ENCODE assay signal across 8 mouse cellular contexts in the genomic region with DNA sequence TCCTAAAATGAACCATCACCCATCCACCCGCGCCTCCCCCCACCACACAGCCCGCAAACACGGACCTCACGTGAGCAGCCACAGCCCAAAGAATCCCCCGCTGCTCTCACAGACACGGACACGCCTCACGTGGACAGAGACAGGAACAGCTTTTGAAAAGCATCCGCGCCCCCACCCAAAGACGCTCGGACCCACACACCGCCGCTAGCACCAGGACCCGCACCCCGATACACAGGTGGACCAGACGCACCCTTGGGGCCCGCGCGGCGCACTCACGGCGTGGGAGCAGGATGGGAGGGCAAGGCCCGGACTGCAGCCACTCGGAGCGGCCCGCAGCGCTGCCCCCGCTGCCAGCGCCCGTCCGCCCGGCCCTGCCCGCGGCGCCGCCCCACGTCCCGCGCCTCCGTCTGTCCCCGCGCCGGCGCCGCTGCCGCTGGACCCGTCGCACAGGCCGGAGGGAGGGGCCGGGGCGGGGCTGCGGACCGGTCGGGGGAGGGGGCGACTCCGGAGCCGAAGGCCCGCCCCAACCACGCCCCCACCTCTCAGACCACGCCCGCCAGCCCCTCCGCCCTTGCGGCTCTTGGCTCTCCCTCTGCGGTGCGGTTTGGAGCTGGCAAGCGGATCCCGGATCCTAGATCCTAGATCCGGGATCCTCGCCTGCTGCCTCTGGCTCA. TPM values are rescaled to one million over a fixed set of nuclear protein-coding genes. Genes with fewer than 3 reads are reported as not detected.
DNase-seq lines count a peak whose midpoint lies in the region; ATAC-seq and TF ChIP-seq lines count a peak whose summit lies in the region.

A gene (minus strand): TSS at position 445 of the 674 bp plus-strand sequence.

- no peaks in the 10 kb centered on the region for H3K9me3 ChIP-seq in embryonic facial prominence, embryonic 14.5 days (ENCODE audit: control insufficient read depth, low read length)
- H3K9me3 ChIP-seq in limb, embryonic 12.5 days: no peaks in the 10 kb centered on the region
- no peaks in the 10 kb centered on the region for H3K9me3 ChIP-seq in midbrain, embryonic 14.5 days (ENCODE audit: control insufficient read depth, low read length)

- H3K36me3 ChIP-seq in embryonic facial prominence, embryonic 14.5 days (ENCODE audit: control insufficient read depth, insufficient read depth, low read length): peaks cover 31% of the 10 kb centered on the region
- peaks cover 2% of the 10 kb centered on the region; the same call in 1 of the 2 replicates for H3K36me3 ChIP-seq in heart, adult 2 months (ENCODE audit: control insufficient read depth, insufficient read depth, low read length)
- H3K36me3 ChIP-seq in limb, embryonic 12.5 days: peaks cover 28% of the 10 kb centered on the region
- H3K36me3 ChIP-seq in midbrain, embryonic 14.5 days (ENCODE audit: control insufficient read depth, insufficient read depth, low read length): peaks cover 23% of the 10 kb centered on the region

- H3K27me3 ChIP-seq in embryonic facial prominence, embryonic 14.5 days (replicated peaks; ENCODE audit: control insufficient read depth, insufficient read depth, low read length): no peaks in the 10 kb centered on the region
- no peaks in the 10 kb centered on the region for H3K27me3 ChIP-seq in heart, adult 2 months (ENCODE audit: control insufficient read depth, insufficient read depth, low read length)
- H3K27me3 ChIP-seq in limb, embryonic 12.5 days: no peaks in the 10 kb centered on the region
- H3K27me3 ChIP-seq in midbrain, embryonic 14.5 days (ENCODE audit: control insufficient read depth, insufficient read depth, low read length): no peaks in the 10 kb centered on the region

- H3K4me1 ChIP-seq in bone marrow, adult 2 months (ENCODE audit: control insufficient read depth, insufficient read depth, low read length): peaks cover 1% of the 10 kb centered on the region; the same call in 1 of the 2 replicates
- 0 out of 2 replicates have a peak, but pooled peaks cover 4% of the 10 kb centered on the region for H3K4me1 ChIP-seq in embryonic facial prominence, embryonic 14.5 days (ENCODE audit: control insufficient read depth, insufficient read depth, low read length)
- H3K4me1 ChIP-seq in heart, adult 2 months (ENCODE audit: control insufficient read depth, insufficient read depth, low read length): peaks cover 8% of the 10 kb centered on the region
- H3K4me1 ChIP-seq in limb, embryonic 12.5 days (replicated peaks): peaks cover 15% of the 10 kb centered on the region
- H3K4me1 ChIP-seq in midbrain, embryonic 14.5 days (ENCODE audit: control insufficient read depth, insufficient read depth, low read length): peaks cover 29% of the 10 kb centered on the region

- peak; percentile 93 for ATAC-seq in embryonic facial prominence, embryonic 14.5 days (ENCODE audit: low read depth)
- ATAC-seq in limb, embryonic 12.5 days (ENCODE audit: insufficient number of reproducible peaks, insufficient read depth, low FRiP score, low TSS enrichment, low read depth): peak; percentile 82
- ATAC-seq in midbrain, embryonic 14.5 days (ENCODE audit: low FRiP score, low TSS enrichment): peak; percentile 92

- DNase-seq in 416B (ENCODE audit: low read depth): peak; percentile 82
- peak; percentile 95 for DNase-seq in embryonic facial prominence, embryonic 14.5 days (ENCODE audit: low spot score)
- DNase-seq in heart, adult 2 months: peak; percentile 93 to 96
- peak; percentile 85 to 91 for DNase-seq in kidney, adult 8-10 months
- peak; percentile 93 for DNase-seq in midbrain, embryonic 14.5 days
- peak; percentile 82 to 89 for DNase-seq in spleen, adult 18-20 months

- peak within 1 kb of the TSS; percentile 83 for H3K4me2 ChIP-seq in embryonic facial prominence, embryonic 14.5 days (ENCODE audit: low read depth, low read length)
- peak within 1 kb of the TSS; percentile 74 for H3K4me2 ChIP-seq in limb, embryonic 12.5 days
- peak within 1 kb of the TSS; percentile 78 for H3K4me2 ChIP-seq in midbrain, embryonic 14.5 days (ENCODE audit: low read length)

- no peaks in the 10 kb centered on the region; the same call in 1 of the 2 replicates for H3K79me2 ChIP-seq in heart, adult 2 months (replicated peaks; ENCODE audit: control insufficient read depth, insufficient read depth, low read length)

- H3K27ac ChIP-seq in bone marrow, adult 2 months (ENCODE audit: control insufficient read depth, insufficient read depth, low read depth, low read length, poor library complexity): peak within 1 kb of the TSS; percentile 36
- peak within 1 kb of the TSS; percentile 81; the same call in 1 of the 2 replicates for H3K27ac ChIP-seq in embryonic facial prominence, embryonic 14.5 days (replicated peaks; ENCODE audit: low read depth, low read length)
- H3K27ac ChIP-seq in heart, adult 2 months: peak within 1 kb of the TSS; percentile 92
- peak within 1 kb of the TSS; percentile 73 for H3K27ac ChIP-seq in limb, embryonic 12.5 days
- H3K27ac ChIP-seq in midbrain, embryonic 14.5 days (replicated peaks; ENCODE audit: low read depth, low read length): peak within 1 kb of the TSS; percentile 86

- 1% methylated on average over 71 of the region's 71 CpGs for WGBS in bone marrow, adult 2 months
- under 1% methylated on average over 28 of the region's 71 CpGs for WGBS in embryonic facial prominence, embryonic 14.5 days
- WGBS in heart, adult 2 months: 1% methylated on average over 57 of the region's 71 CpGs
- WGBS in limb, embryonic 12.5 days: under 1% methylated on average over 50 of the region's 71 CpGs
- WGBS in midbrain, embryonic 14.5 days: under 1% methylated on average over 71 of the region's 71 CpGs

- intact Hi-C loops in heart, adult 2 months (cut with DNase I): loop anchor here (2.0 kb wide), 1 partner anchor 104 kb away; a partner anchor contains a TSS

- peak; percentile 8; the same call in 1 of the 2 replicates for TF ChIP-seq POLR2A in bone marrow, adult 2 months (IDR thresholded peaks at IDR 0.05; ENCODE audit: borderline replicate concordance, control insufficient read depth, low read depth, low read length)
- TF ChIP-seq POLR2A in heart, adult 2 months (IDR thresholded peaks at IDR 0.05; ENCODE audit: insufficient read depth, low read depth, low read length): peak; percentile 80; the same call in 1 of the 2 replicates

- TF ChIP-seq CTCF in bone marrow, adult 2 months (IDR thresholded peaks at IDR 0.05; ENCODE audit: control insufficient read depth, insufficient read depth, low read length): no peak
- no peak for TF ChIP-seq CTCF in heart, adult 2 months (IDR thresholded peaks at IDR 0.05)

- H3K9ac ChIP-seq in embryonic facial prominence, embryonic 14.5 days (ENCODE audit: low read depth, low read length): peak within 1 kb of the TSS; percentile 85
- H3K9ac ChIP-seq in heart, adult 2 months (ENCODE audit: low read depth, low read length): peak within 1 kb of the TSS; percentile 99
- peak within 1 kb of the TSS; percentile 82 for H3K9ac ChIP-seq in limb, embryonic 12.5 days (replicated peaks)
- H3K9ac ChIP-seq in midbrain, embryonic 14.5 days (replicated peaks; ENCODE audit: low read length): peak within 1 kb of the TSS; percentile 93

- no peak for TF ChIP-seq EP300 in heart, adult 2 months (IDR thresholded peaks at IDR 0.05; ENCODE audit: insufficient read depth, low read depth, low read length)

- peak within 1 kb of the TSS; percentile 73 for H3K4me3 ChIP-seq in bone marrow, adult 2 months (replicated peaks; ENCODE audit: control insufficient read depth, low read depth, low read length)
- peak within 1 kb of the TSS; percentile 92 for H3K4me3 ChIP-seq in embryonic facial prominence, embryonic 14.5 days (ENCODE audit: low read depth, low read length)
- H3K4me3 ChIP-seq in heart, adult 2 months: peak within 1 kb of the TSS; percentile 90
- H3K4me3 ChIP-seq in limb, embryonic 12.5 days (replicated peaks): peak within 1 kb of the TSS; percentile 79
- H3K4me3 ChIP-seq in midbrain, embryonic 14.5 days (replicated peaks; ENCODE audit: low read depth, low read length): peak within 1 kb of the TSS; percentile 91

RNA-seq across cellular contexts. Expression of the gene that starts here (rescaled TPM):
- 7.6 and 15.9 TPM in 2 replicates for polyA plus RNA-seq in bone marrow, adult 2 months (2011; ENCODE audit: insufficient read depth, insufficient read length, low replicate concordance, missing spikeins)
- polyA plus RNA-seq in embryonic facial prominence, embryonic 14.5 days (2014; fragmentation: Nextera tagmentation; extraction: Ambion mirVana): 31.2 and 32.8 TPM in 2 replicates
- total RNA-seq in heart, adult 2 months (2021): 10 to 100 TPM; 20.5 to 23.0 TPM
- polyA plus RNA-seq in heart, adult 2 months (2012; rRNA removed): 39.8 and 41.1 TPM in 2 replicates
- 34.4 and 37.4 TPM in 2 replicates for polyA plus RNA-seq in limb, embryonic 12.5 days (2016; fragmentation: Nextera tagmentation; extraction: Ambion mirVana)
- 68.5 and 69.3 TPM in 2 replicates for polyA plus RNA-seq in midbrain, embryonic 14.5 days (2014; fragmentation: Nextera tagmentation; extraction: Ambion mirVana)

Comparison
In these comparisons a context has a peak if more than half of its experiments do, and no peak if none do; other contexts are left out.
1. Peak in every context shown above with its lines: DNase-seq, ATAC-seq, H3K4me3 ChIP-seq and H3K27ac ChIP-seq.
2. H3K27ac ChIP-seq: peak in every context shown above with its lines; median percentile 92 in heart, adult 2 months; 86 in midbrain, embryonic 14.5 days; 81 in embryonic facial prominence, embryonic 14.5 days; 73 in limb, embryonic 12.5 days; 36 in bone marrow, adult 2 months.